Mouse (Mus musculus): ENCODE results near the gene Ralgps2.

Gene Ralgps2

DNA sequence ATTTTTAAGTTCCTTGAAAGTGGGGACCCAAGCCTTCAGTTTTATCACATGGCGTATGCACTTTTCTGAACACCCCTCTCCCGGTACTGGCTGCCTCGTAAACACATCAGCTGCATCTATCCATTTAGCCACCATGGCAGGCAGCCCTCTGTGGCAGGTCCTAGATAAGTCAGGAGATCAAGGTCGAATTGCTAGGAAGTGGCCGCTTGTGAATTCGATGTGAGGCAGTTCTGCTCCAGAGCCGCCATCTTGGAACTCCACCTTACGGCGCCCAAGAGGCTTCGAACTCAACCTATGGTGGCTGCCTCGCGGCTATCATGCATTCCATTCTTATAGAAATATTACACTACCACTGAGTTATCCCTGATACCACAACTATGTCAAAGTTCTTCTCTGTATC, 14.8 kb upstream of the Ralgps2 start:
- no peak for DNase-seq

DNA sequence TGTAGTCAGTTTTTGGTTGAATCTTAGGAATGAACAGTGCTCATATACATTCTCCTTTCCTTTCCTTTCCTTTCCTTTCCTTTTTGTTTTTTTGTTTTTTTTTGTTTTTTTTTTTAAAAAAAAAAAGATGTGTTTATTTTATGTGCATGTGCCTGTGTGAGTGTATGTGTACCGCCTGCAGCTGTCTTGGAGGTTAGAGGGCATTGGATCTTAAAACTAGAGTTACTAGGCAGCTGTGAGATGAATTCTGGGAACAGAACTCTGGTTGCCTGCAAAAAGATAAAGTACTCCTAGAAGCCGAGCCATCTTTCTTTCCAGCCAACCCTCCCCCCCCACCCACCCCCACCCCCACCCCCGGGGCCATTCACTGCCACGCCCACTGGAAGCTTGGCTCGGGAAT, 10.9 kb upstream of the Ralgps2 start:
- DNase-seq, result no peak

GRCm38 (mm10) chr1:156940584-156940983, 1.2 kb upstream of the Ralgps2 start:
- DNase-seq, result peak in 1 of 2 experiments; percentile 32

- no peak for DNase-seq
Measured at GRCm38 (mm10) chr1:156940142-156940522, 706 bp upstream of the Ralgps2 start.

- peak; percentile 68 to 78 for DNase-seq
Measured at GRCm38 (mm10) chr1:156938705-156939242, 652 bp downstream of the Ralgps2 start.

DNA sequence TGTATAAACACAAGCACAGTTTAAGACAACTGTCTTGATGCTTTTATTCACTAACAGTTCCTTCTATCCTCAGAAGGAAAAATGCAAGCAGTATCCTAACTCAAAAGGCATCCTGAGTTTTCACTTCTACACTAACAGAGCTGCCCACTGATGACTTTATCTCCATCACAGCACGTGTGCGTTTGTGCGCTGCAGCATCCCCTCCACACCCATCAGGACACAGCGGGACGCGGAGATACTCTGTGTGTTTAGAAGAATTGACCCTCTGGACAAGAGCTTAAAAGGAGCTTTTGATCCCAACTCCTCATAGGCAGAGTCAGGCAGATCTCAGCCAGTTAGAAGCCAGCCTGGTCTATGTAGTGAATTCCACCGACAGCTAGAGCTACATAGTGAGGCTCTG, 2.0 kb downstream of the Ralgps2 start:
- DNase-seq, result no peak

- no peak for DNase-seq
Measured at GRCm38 (mm10) chr1:156933712-156934111, 5.7 kb downstream of the Ralgps2 start.

DNA sequence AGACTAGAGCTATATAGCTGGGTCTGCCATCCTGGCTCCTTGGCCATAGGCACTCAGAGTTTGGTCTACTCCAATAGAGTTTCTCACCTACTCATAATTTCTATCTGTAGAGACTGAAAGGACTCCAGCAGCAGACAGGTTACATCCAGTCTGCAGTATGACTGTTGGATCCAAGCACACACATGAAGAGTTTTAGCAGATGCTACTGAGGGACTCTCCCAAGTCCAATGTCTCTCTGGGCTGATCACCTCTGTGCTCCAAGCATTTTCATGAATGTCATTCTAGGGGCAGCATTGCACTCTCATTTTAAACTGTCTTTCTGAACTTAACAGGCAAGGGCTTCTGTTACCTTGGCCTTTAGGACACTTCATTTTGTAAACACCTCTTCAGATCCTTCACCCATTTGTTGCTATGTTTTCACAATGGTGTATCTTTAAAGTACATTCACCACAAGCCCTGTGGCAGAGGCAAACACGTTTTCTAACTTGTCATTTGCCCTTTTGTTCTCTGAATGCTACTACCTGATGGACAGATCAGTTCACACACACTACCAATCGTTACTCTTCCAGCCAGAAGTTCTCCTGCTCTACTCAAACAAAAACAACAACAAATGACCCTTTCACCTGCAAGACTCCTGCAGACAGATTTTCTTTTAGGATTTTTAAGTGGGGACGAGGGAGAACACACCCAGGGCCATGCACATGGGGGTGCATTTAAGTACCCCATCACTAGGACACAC, 7.2 kb downstream of the Ralgps2 start:
- no peak for DNase-seq

- no peak for DNase-seq
Measured at GRCm38 (mm10) chr1:156931106-156931870, 8.1 kb downstream of the Ralgps2 start.

- no peak for DNase-seq
Measured at GRCm38 (mm10) chr1:156930263-156930662, 9.2 kb downstream of the Ralgps2 start.

DNA sequence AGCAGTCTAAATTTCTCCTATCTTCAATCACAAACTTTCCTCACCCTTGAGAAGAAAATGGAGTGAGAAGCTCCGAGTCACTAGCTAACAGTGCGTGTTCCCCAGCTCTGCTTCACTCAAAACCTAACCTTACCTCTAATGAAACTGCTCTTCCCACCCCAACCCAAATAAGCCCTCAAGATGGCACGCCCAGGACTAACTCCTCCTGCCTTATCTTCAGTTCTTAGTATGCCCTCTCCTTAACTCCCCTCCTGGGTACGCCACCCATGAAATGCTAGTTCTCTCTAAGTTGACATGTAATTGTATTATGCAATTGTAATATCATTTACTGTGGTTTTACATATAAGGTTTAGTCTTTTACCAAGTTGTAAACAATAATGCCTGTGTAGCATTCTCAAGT, 11.2 kb downstream of the Ralgps2 start:
- no peak for DNase-seq

GRCm38 (mm10) chr1:156923511-156923910, 15.9 kb downstream of the Ralgps2 start:
- DNase-seq, result no peak

GRCm38 (mm10) chr1:156922921-156923320, 16.5 kb downstream of the Ralgps2 start:
- DNase-seq, result no peak

DNA sequence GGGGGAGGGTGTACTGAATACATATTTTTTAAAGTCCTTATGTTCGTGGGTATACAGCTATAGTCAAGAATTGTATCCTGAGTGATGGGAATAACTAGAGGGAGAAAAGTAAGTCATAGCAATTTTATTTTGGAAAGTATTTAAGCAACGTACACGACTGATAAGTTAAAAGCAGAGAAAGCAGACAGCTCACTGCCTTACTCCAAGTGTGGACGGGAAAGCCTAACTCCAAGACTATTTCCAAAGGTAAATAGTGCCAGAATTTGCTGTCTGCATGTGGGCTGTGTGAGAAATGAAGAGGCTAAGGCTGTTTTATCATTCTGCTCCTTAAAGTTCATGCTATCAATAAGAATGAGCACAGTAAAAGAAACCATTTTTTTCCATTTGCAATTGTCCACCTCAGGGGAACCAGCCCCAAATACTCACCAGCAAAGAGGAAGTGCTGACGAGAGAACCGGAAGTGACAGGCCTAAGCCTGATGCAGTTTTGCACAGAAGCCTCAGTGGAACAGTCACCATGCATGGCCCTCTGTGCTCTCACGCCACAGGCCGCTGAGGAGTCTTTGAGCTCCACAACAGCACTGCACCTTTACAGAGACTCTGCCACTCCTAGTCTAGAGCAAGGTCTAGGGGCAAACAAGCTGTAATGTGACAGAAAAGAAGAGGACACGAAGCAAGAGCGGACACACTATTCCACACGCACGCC, 18.0 kb downstream of the Ralgps2 start:
- peak; percentile 8 to 43 for DNase-seq

DNA sequence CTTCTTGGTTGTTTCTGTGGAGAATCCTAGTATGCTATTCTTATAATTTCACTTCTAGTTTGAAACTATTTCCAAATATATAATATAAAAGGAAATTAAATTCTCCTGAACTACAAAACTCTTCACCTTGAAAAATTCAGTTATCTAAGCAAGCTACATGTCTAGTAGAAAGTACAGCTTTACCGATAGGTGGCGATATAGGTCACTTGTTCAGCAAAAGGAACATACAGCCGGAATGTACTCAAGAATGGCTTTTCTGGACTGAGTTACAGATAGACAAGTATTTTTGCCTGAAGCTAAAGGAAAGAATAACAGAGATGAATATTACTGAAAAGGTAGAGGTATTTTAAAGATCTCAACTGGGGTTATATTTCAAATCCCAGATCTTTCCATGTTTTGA, 22.0 kb downstream of the Ralgps2 start:
- DNase-seq, result peak in 1 of 2 experiments; percentile 55

- DNase-seq, result peak; percentile 35 to 69
Measured at GRCm38 (mm10) chr1:156916361-156916760, 23.1 kb downstream of the Ralgps2 start.

GRCm38 (mm10) chr1:156914942-156915341, 24.5 kb downstream of the Ralgps2 start:
- DNase-seq, result no peak

- no peak for DNase-seq
Measured at GRCm38 (mm10) chr1:156913190-156913589, 26.2 kb downstream of the Ralgps2 start.

DNA sequence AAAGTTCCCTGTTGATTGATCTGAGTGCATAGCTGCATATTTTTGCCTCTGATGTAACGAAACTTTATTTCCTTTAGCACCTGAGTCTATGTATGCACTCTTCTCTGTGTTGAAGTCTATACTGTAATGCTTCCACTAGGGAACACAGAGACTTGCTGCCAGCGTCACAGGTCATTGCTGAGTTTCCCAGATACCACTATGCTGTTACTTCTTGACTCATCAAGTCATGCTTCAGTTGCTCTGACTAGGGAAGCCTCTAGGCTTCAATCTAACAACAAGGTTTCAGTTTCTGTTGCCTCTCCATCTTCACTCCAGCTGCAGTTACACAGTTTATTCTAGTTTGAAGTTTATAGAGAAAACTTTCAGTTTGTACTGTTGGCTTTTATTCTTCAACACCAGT, 28.5 kb downstream of the Ralgps2 start:
- peak in 1 of 2 experiments; percentile 6 for DNase-seq

DNA sequence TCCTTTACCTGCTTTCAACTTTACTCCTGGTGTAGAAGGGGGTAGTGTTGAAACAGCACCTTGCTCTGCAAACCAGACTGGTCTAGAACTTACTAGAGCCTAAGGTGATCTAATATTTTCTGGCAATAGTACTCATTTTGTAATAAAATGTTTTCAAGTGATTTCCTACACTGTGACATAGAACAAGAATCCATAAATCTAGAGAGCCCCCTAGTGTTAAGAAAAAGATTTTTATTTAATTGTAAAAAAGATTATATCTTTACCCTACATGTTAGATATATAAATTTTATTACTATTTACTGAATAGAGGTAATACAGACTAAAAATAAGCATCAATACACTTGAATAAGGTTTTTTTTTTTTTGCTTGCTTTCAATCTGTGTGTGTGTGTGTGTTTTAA, 29.6 kb downstream of the Ralgps2 start:
- no peak for DNase-seq

- DNase-seq, result no peak
Measured at GRCm38 (mm10) chr1:156909265-156909664, 30.2 kb downstream of the Ralgps2 start.

GRCm38 (mm10) chr1:156905660-156906059, 33.8 kb downstream of the Ralgps2 start:
- DNase-seq, result no peak

DNA sequence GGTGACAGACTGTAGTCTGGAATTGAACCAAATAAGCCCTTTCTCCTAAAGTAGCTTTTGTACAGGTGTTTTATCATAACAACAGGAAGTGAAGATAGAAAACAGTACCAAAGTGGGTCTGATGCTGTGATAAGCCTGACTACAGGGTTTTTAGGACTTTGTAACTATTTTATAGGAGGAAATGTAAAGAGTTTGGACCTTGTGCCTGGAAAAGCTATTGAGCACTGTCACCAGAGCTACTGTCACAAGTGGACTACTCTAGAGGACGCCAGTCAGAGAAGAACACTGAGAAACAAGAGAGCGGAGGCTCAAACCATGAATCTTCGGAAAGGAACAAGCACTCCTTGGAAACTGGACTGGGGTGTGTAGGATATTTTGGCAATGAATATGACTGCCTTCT, 35.5 kb downstream of the Ralgps2 start:
- DNase-seq, result no peak
